Mouse (Mus musculus): ENCODE results near the gene Gm8773. TPM values are rescaled to one million over a fixed set of nuclear protein-coding genes. Genes with fewer than 3 reads are reported as not detected.

Gm8773 gene
- polyA plus RNA-seq (2016; fragmentation: Nextera tagmentation; extraction: Ambion mirVana) = 3.6 and 4.0 TPM in 2 replicates

GRCm38 (mm10) chr5:5573749-5574317, at the start of gene Gm8773:
TSS of gene Gm8773 (plus strand) at chr5:5573799.
- H3K27ac ChIP-seq = peak within 1 kb of the TSS; percentile 77

GRCm38 (mm10) chr5:5533656-5534420, 39.8 kb upstream of the Gm8773 start:
- no peak for DNase-seq (ENCODE audit: low spot score)
- H3K27ac ChIP-seq = no peak overlapping the region
- 92% methylated on average over 3 of the region's 3 CpGs for WGBS
- H3K4me1 ChIP-seq (replicated peaks) = no peaks in the 10 kb centered on the region
- no peaks in the 10 kb centered on the region for H3K27me3 ChIP-seq (ENCODE audit: insufficient read depth, poor library complexity, severe bottlenecking)
- H3K9me3 ChIP-seq = peaks cover 6% of the 10 kb centered on the region; the same call in 1 of the 2 replicates
- peaks cover 27% of the 10 kb centered on the region for H3K36me3 ChIP-seq
- H3K4me3 ChIP-seq = no peak overlapping the region

More at GRCm38 (mm10) chr5:5573749-5574317, at the start of gene Gm8773:
- Histone ChIP-seq H3K4me3 (peak within 1 kb of the TSS; percentile 64), H3K9me3 (no peaks in the 10 kb centered on the region), H3K36me3 (no peaks in the 10 kb centered on the region), H3K27me3 (ENCODE audit: insufficient read depth, poor library complexity, severe bottlenecking) (peaks cover 22% of the 10 kb centered on the region), H3K4me1 (replicated peaks) (peaks cover 4% of the 10 kb centered on the region; the same call in 1 of the 2 replicates)
- DNase-seq (ENCODE audit: low spot score) = peak; percentile 58
- WGBS = under 1% methylated on average over 24 of the region's 24 CpGs

GRCm38 (mm10) chr5:5536131-5536530, 37.5 kb upstream of the Gm8773 start:
- Histone ChIP-seq H3K27ac (no peak overlapping the region), H3K4me1 (replicated peaks) (no peaks in the 10 kb centered on the region), H3K27me3 (ENCODE audit: insufficient read depth, poor library complexity, severe bottlenecking) (no peaks in the 10 kb centered on the region), H3K36me3 (peaks cover 50% of the 10 kb centered on the region), H3K4me3 (no peak overlapping the region), H3K9me3 (peaks cover 6% of the 10 kb centered on the region; the same call in 1 of the 2 replicates)
- 91% methylated on average over 1 of the region's 1 CpGs for WGBS
- no peak for DNase-seq (ENCODE audit: low spot score)

GRCm38 (mm10) chr5:5539771-5540170, 33.8 kb upstream of the Gm8773 start:
- Histone ChIP-seq H3K27me3 (ENCODE audit: insufficient read depth, poor library complexity, severe bottlenecking) (no peaks in the 10 kb centered on the region), H3K27ac (no peak overlapping the region), H3K9me3 (peaks cover 6% of the 10 kb centered on the region; the same call in 1 of the 2 replicates), H3K4me3 (no peak overlapping the region), H3K36me3 (peaks cover 85% of the 10 kb centered on the region), H3K4me1 (replicated peaks) (no peaks in the 10 kb centered on the region)
- no peak for DNase-seq (ENCODE audit: low spot score)
- 80% methylated on average over 3 of the region's 3 CpGs for WGBS

- 68% methylated on average over 3 of the region's 3 CpGs for WGBS
- DNase-seq (ENCODE audit: low spot score) = no peak
- Histone ChIP-seq H3K4me1 (replicated peaks) (no peaks in the 10 kb centered on the region), H3K4me3 (no peak overlapping the region), H3K9me3 (peaks cover 6% of the 10 kb centered on the region; the same call in 1 of the 2 replicates), H3K36me3 (peaks cover 87% of the 10 kb centered on the region), H3K27me3 (ENCODE audit: insufficient read depth, poor library complexity, severe bottlenecking) (no peaks in the 10 kb centered on the region), H3K27ac (no peak overlapping the region)
Measured at GRCm38 (mm10) chr5:5540385-5540784, 33.2 kb upstream of the Gm8773 start.

GRCm38 (mm10) chr5:5551110-5551509, 22.5 kb upstream of the Gm8773 start:
- WGBS = 88% methylated on average over 1 of the region's 1 CpGs
- Histone ChIP-seq H3K4me3 (no peak overlapping the region), H3K27me3 (ENCODE audit: insufficient read depth, poor library complexity, severe bottlenecking) (no peaks in the 10 kb centered on the region), H3K27ac (no peak overlapping the region), H3K4me1 (replicated peaks) (no peaks in the 10 kb centered on the region), H3K9me3 (0 out of 2 replicates have a peak, but pooled peaks cover 3% of the 10 kb centered on the region), H3K36me3 (peaks cover 94% of the 10 kb centered on the region)
- no peak for DNase-seq (ENCODE audit: low spot score)

- peak within 1 kb of the TSS; percentile 94 for H3K27ac ChIP-seq
- H3K9me3 ChIP-seq = no peaks in the 10 kb centered on the region
- peak within 1 kb of the TSS; percentile 66 for H3K4me3 ChIP-seq
- H3K36me3 ChIP-seq = peaks cover 18% of the 10 kb centered on the region
- WGBS = under 1% methylated on average over 43 of the region's 43 CpGs
- peaks cover 17% of the 10 kb centered on the region for H3K4me1 ChIP-seq (replicated peaks)
- DNase-seq (ENCODE audit: low spot score) = peak; percentile 92
- H3K27me3 ChIP-seq (ENCODE audit: insufficient read depth, poor library complexity, severe bottlenecking) = no peaks in the 10 kb centered on the region
Measured at GRCm38 (mm10) chr5:5559079-5559740, 14.4 kb upstream of the Gm8773 start, which contains the start of gene Gtpbp10. TSS of gene Gtpbp10 (minus strand) at chr5:5559538.

- Histone ChIP-seq H3K9me3 (no peaks in the 10 kb centered on the region), H3K4me1 (replicated peaks) (peaks cover 17% of the 10 kb centered on the region), H3K36me3 (peaks cover 13% of the 10 kb centered on the region), H3K4me3 (peak overlapping the region; percentile 66), H3K27ac (peak overlapping the region; percentile 94), H3K27me3 (ENCODE audit: insufficient read depth, poor library complexity, severe bottlenecking) (no peaks in the 10 kb centered on the region)
- no peak for DNase-seq (ENCODE audit: low spot score)
- WGBS = 47% methylated on average over 8 of the region's 8 CpGs
Measured at GRCm38 (mm10) chr5:5559798-5560197, 13.8 kb upstream of the Gm8773 start.

GRCm38 (mm10) chr5:5561041-5561706, 12.4 kb upstream of the Gm8773 start:
- 79% methylated on average over 4 of the region's 4 CpGs for WGBS
- DNase-seq (ENCODE audit: low spot score) = no peak
- H3K4me1 ChIP-seq (replicated peaks) = peaks cover 17% of the 10 kb centered on the region
- H3K4me3 ChIP-seq = no peak overlapping the region
- no peaks in the 10 kb centered on the region for H3K36me3 ChIP-seq
- no peaks in the 10 kb centered on the region for H3K9me3 ChIP-seq
- no peaks in the 10 kb centered on the region for H3K27me3 ChIP-seq (ENCODE audit: insufficient read depth, poor library complexity, severe bottlenecking)
- no peak overlapping the region for H3K27ac ChIP-seq

GRCm38 (mm10) chr5:5562435-5562834, 11.2 kb upstream of the Gm8773 start:
- H3K36me3 ChIP-seq = no peaks in the 10 kb centered on the region
- H3K4me1 ChIP-seq (replicated peaks) = peaks cover 17% of the 10 kb centered on the region
- no peak overlapping the region for H3K27ac ChIP-seq
- WGBS = 72% methylated on average over 3 of the region's 3 CpGs
- no peak overlapping the region for H3K4me3 ChIP-seq
- no peak for DNase-seq (ENCODE audit: low spot score)
- no peaks in the 10 kb centered on the region for H3K27me3 ChIP-seq (ENCODE audit: insufficient read depth, poor library complexity, severe bottlenecking)
- H3K9me3 ChIP-seq = no peaks in the 10 kb centered on the region

GRCm38 (mm10) chr5:5587686-5588085, 14.1 kb downstream of the Gm8773 start:
- Histone ChIP-seq H3K36me3 (no peaks in the 10 kb centered on the region), H3K4me3 (no peak overlapping the region), H3K4me1 (replicated peaks) (no peaks in the 10 kb centered on the region), H3K9me3 (no peaks in the 10 kb centered on the region), H3K27me3 (ENCODE audit: insufficient read depth, poor library complexity, severe bottlenecking) (no peaks in the 10 kb centered on the region), H3K27ac (no peak overlapping the region)
- DNase-seq (ENCODE audit: low spot score) = no peak
- 85% methylated on average over 3 of the region's 3 CpGs for WGBS

GRCm38 (mm10) chr5:5610540-5610939, 36.9 kb downstream of the Gm8773 start:
- Histone ChIP-seq H3K4me3 (no peak overlapping the region), H3K9me3 (no peaks in the 10 kb centered on the region), H3K4me1 (replicated peaks) (no peaks in the 10 kb centered on the region), H3K27me3 (ENCODE audit: insufficient read depth, poor library complexity, severe bottlenecking) (no peaks in the 10 kb centered on the region), H3K36me3 (no peaks in the 10 kb centered on the region), H3K27ac (no peak overlapping the region)
- WGBS = 53% methylated on average over 3 of the region's 3 CpGs
- no peak for DNase-seq (ENCODE audit: low spot score)
